In genomic region chr11:101772449-101772848, GRCm38 (mm10) we compare ENCODE assay signal across 8 mouse cellular contexts. TPM values are rescaled to one million over a fixed set of nuclear protein-coding genes. Genes with fewer than 3 reads are reported as not detected.
DNase-seq lines count a peak whose midpoint lies in the region; ATAC-seq lines count a peak whose summit lies in the region.

No protein-coding gene starts in this region.

- peaks cover 4% of the 10 kb centered on the region; the same call in 1 of the 2 replicates for H3K27me3 ChIP-seq in embryonic facial prominence, embryonic 15.5 days
- no peaks in the 10 kb centered on the region for H3K27me3 ChIP-seq in limb, embryonic 11.5 days (ENCODE audit: control insufficient read depth, insufficient read depth, low read length)
- H3K27me3 ChIP-seq in midbrain, embryonic 13.5 days, result peaks cover 57% of the 10 kb centered on the region

- peak; percentile 39 for DNase-seq in gastrocnemius, adult 18-20 months (ENCODE audit: low spot score)
- no peak for DNase-seq in gastrocnemius, adult 8-10 months (ENCODE audit: low spot score in 2 of 2)
- peak; percentile 77 for DNase-seq in heart, postnatal 4 days
- DNase-seq in limb, embryonic 11.5 days (ENCODE audit: low spot score), result peak; percentile 95

- peak overlapping the region; percentile 61 for H3K4me2 ChIP-seq in embryonic facial prominence, embryonic 15.5 days (replicated peaks)
- peak overlapping the region; percentile 31 for H3K4me2 ChIP-seq in limb, embryonic 11.5 days (ENCODE audit: low read depth, severe bottlenecking)
- H3K4me2 ChIP-seq in midbrain, embryonic 13.5 days (replicated peaks), result peak overlapping the region; percentile 49

- peaks cover 23% of the 10 kb centered on the region for H3K36me3 ChIP-seq in embryonic facial prominence, embryonic 15.5 days
- H3K36me3 ChIP-seq in limb, embryonic 11.5 days (ENCODE audit: control insufficient read depth, insufficient read depth, low read length), result peaks cover 5% of the 10 kb centered on the region; the same call in 1 of the 2 replicates
- H3K36me3 ChIP-seq in midbrain, embryonic 13.5 days, result peaks cover 24% of the 10 kb centered on the region

- ATAC-seq in embryonic facial prominence, embryonic 15.5 days (ENCODE audit: insufficient number of reproducible peaks, low FRiP score, low TSS enrichment, low read depth), result peak; percentile 76
- peak; percentile 81 for ATAC-seq in limb, embryonic 11.5 days (ENCODE audit: insufficient number of reproducible peaks, low FRiP score, low TSS enrichment, low read depth)
- ATAC-seq in midbrain, embryonic 13.5 days, result peak; percentile 71
- ATAC-seq in frontal cortex, adult (ENCODE audit: low TSS enrichment), result no peak
- no peak for ATAC-seq in activated CD4-positive, CD25-positive, alpha-beta regulatory T cell, adult 4 months

- H3K4me1 ChIP-seq in embryonic facial prominence, embryonic 15.5 days, result peaks cover 13% of the 10 kb centered on the region
- peaks cover 12% of the 10 kb centered on the region for H3K4me1 ChIP-seq in limb, embryonic 11.5 days (ENCODE audit: control insufficient read depth, insufficient read depth, low read length)
- H3K4me1 ChIP-seq in midbrain, embryonic 13.5 days (replicated peaks), result peaks cover 14% of the 10 kb centered on the region

- 2% methylated on average over 16 of the region's 16 CpGs for WGBS in embryonic facial prominence, embryonic 15.5 days
- WGBS in limb, embryonic 11.5 days, result under 1% methylated on average over 15 of the region's 16 CpGs
- WGBS in midbrain, embryonic 13.5 days, result under 1% methylated on average over 16 of the region's 16 CpGs

- no peaks in the 10 kb centered on the region for H3K9me3 ChIP-seq in embryonic facial prominence, embryonic 15.5 days (replicated peaks)
- no peaks in the 10 kb centered on the region for H3K9me3 ChIP-seq in limb, embryonic 11.5 days (ENCODE audit: control insufficient read depth, low read length)
- no peaks in the 10 kb centered on the region for H3K9me3 ChIP-seq in midbrain, embryonic 13.5 days

- H3K4me3 ChIP-seq in embryonic facial prominence, embryonic 15.5 days (replicated peaks), result peak overlapping the region; percentile 40
- 0 out of 2 replicates have a peak overlapping the region, but pooled peaks have one; percentile 10 for H3K4me3 ChIP-seq in limb, embryonic 11.5 days (ENCODE audit: low read depth, low read length)
- H3K4me3 ChIP-seq in midbrain, embryonic 13.5 days (replicated peaks), result peak overlapping the region; percentile 20; the same call in 1 of the 2 replicates

- H3K27ac ChIP-seq in embryonic facial prominence, embryonic 15.5 days (replicated peaks), result no peak overlapping the region
- peak overlapping the region; percentile 61 for H3K27ac ChIP-seq in limb, embryonic 11.5 days (replicated peaks; ENCODE audit: low read depth, low read length)
- H3K27ac ChIP-seq in midbrain, embryonic 13.5 days, result no peak overlapping the region

- H3K9ac ChIP-seq in embryonic facial prominence, embryonic 15.5 days, result no peak overlapping the region
- H3K9ac ChIP-seq in limb, embryonic 11.5 days (ENCODE audit: low read length), result no peak overlapping the region
- peak overlapping the region; percentile 47; the same call in 1 of the 2 replicates for H3K9ac ChIP-seq in midbrain, embryonic 13.5 days (replicated peaks)

RNA-seq across cellular contexts. Expression of gene Etv4, which starts 12.7 kb away (rescaled TPM):
- total RNA-seq in gastrocnemius, adult 18-20 months (2021), result 1 to 10 TPM; 2.4 to 2.5 TPM
- 1 to 10 TPM; 1.1 to 1.9 (median 1.5) TPM for total RNA-seq in gastrocnemius, adult 8-10 months (2022)
- 11.1 and 15.1 TPM in 2 replicates for polyA plus RNA-seq in embryonic facial prominence, embryonic 15.5 days (2015; fragmentation: Nextera tagmentation; extraction: Ambion mirVana)
- 1 to 10 TPM; 6.6 to 6.8 TPM for total RNA-seq in heart, postnatal 4 days (2021)
- 27.6 and 29.3 TPM in 2 replicates for polyA plus RNA-seq in limb, embryonic 11.5 days (2014; fragmentation: Nextera tagmentation; extraction: Ambion mirVana)
- 1.9 and 4.1 TPM in 2 replicates for polyA plus RNA-seq in midbrain, embryonic 13.5 days (2015; fragmentation: Nextera tagmentation; extraction: Ambion mirVana)
- 1 to 10 TPM in 1 of 2 experiments, not detected in 1; 1.0 TPM for polyA plus RNA-seq in activated CD4-positive, CD25-positive, alpha-beta regulatory T cell, adult 4 months (2017; shearing (Covaris generic))

RNA-seq across cellular contexts. Expression of gene Dhx8, which starts 39.7 kb away (rescaled TPM):
- 10 to 100 TPM; 13.9 to 14.3 TPM for total RNA-seq in gastrocnemius, adult 18-20 months (2021)
- total RNA-seq in gastrocnemius, adult 8-10 months (2022), result 10 to 100 TPM; 12.3 to 15.0 (median 13.6) TPM
- polyA plus RNA-seq in embryonic facial prominence, embryonic 15.5 days (2015; fragmentation: Nextera tagmentation; extraction: Ambion mirVana), result 32.4 and 36.4 TPM in 2 replicates
- 10 to 100 TPM; 21.6 to 21.7 TPM for total RNA-seq in heart, postnatal 4 days (2021)
- 52.0 and 61.8 TPM in 2 replicates for polyA plus RNA-seq in limb, embryonic 11.5 days (2014; fragmentation: Nextera tagmentation; extraction: Ambion mirVana)
- polyA plus RNA-seq in midbrain, embryonic 13.5 days (2015; fragmentation: Nextera tagmentation; extraction: Ambion mirVana), result 39.0 and 41.4 TPM in 2 replicates
- 10 to 100 TPM; 23.6 to 25.5 TPM for polyA plus RNA-seq in activated CD4-positive, CD25-positive, alpha-beta regulatory T cell, adult 4 months (2017; shearing (Covaris generic))

Comparison
In these comparisons a context has a peak if more than half of its experiments do, and no peak if none do; other contexts are left out.
1. DNase-seq: peak in gastrocnemius, adult 18-20 months (single experiment), heart, postnatal 4 days (single experiment) and limb, embryonic 11.5 days (single experiment); none in gastrocnemius, adult 8-10 months (0 of 2).
2. ATAC-seq: peak in embryonic facial prominence, embryonic 15.5 days (single experiment), limb, embryonic 11.5 days (single experiment) and midbrain, embryonic 13.5 days (single experiment); none in frontal cortex, adult (single experiment) and activated CD4-positive, CD25-positive, alpha-beta regulatory T cell, adult 4 months (single experiment).
3. Peak in every context shown above with its lines, with median percentiles within 50 percentile points of each other: H3K4me2 ChIP-seq and H3K4me3 ChIP-seq.